Mouse (Mus musculus) urinary bladder, postnatal 4 days (tissue): ENCODE measurements at regions not wholly inside any gene's neighbourhood (a gene's known extent, or its start where the extent isn't known, plus 50 kb on each side); places are given as distances from the start of the nearest gene placed in this dataset.

ENCODE experiments used
- DNase-seq, 2 experiments: peaks; one replicate each; pipeline ENCODE4 v3.0.0; 2021 to 2022; ENCODE audit warnings: low spot score in 2 of 2

GRCm38 (mm10) chr2:116201248-116202223 lies 135.9 kb upstream of the Meis2 start:
- DNase-seq = no peak

- DNase-seq = no peak
Measured at GRCm38 (mm10) chr2:116200795-116201194, 135.2 kb upstream of the Meis2 start.

- no peak for DNase-seq
Measured at GRCm38 (mm10) chr2:116181861-116182260, 116.2 kb upstream of the Meis2 start.

- DNase-seq = no peak
Measured at GRCm38 (mm10) chr2:116177155-116177554, 111.5 kb upstream of the Meis2 start.

- no peak for DNase-seq
Measured at GRCm38 (mm10) chr2:116165871-116166770, 100.5 kb upstream of the Meis2 start.
